Mouse (Mus musculus): ENCODE data around the gene S1pr4.

Gene S1pr4

GRCm38 (mm10) chr10:81493601-81494220, 6.2 kb downstream of the S1pr4 start:
- DNase-seq: no peak

GRCm38 (mm10) chr10:81492606-81493240, 7.2 kb downstream of the S1pr4 start:
- no peak for DNase-seq

- no peak for DNase-seq
Observed at GRCm38 (mm10) chr10:81491018-81491417, 8.9 kb downstream of the S1pr4 start.

GRCm38 (mm10) chr10:81489941-81490340, 10.0 kb downstream of the S1pr4 start:
- DNase-seq: no peak

- no peak for DNase-seq
Observed at GRCm38 (mm10) chr10:81488081-81488480, 11.9 kb downstream of the S1pr4 start.

- no peak for DNase-seq
Observed at GRCm38 (mm10) chr10:81486496-81486895, 13.4 kb downstream of the S1pr4 start.

GRCm38 (mm10) chr10:81485479-81486018, 14.4 kb downstream of the S1pr4 start:
- no peak for DNase-seq

- DNase-seq: no peak
Observed at GRCm38 (mm10) chr10:81485060-81485449, 14.9 kb downstream of the S1pr4 start.

- DNase-seq: no peak
Observed at GRCm38 (mm10) chr10:81484441-81485059, 15.4 kb downstream of the S1pr4 start.

- DNase-seq: no peak
Observed at GRCm38 (mm10) chr10:81483983-81484382, 15.9 kb downstream of the S1pr4 start.

- no peak for DNase-seq
Observed at GRCm38 (mm10) chr10:81482533-81482889, 17.4 kb downstream of the S1pr4 start, which contains the start of gene Celf5. Gene Celf5, minus strand, starts transcription at chr10:81482709.

- no peak for DNase-seq
Observed at GRCm38 (mm10) chr10:81481605-81482532, 18.1 kb downstream of the S1pr4 start.

- DNase-seq: no peak
Observed at GRCm38 (mm10) chr10:81474461-81474860, 25.5 kb downstream of the S1pr4 start.

- DNase-seq: no peak
Observed at GRCm38 (mm10) chr10:81473003-81473451, 26.9 kb downstream of the S1pr4 start.

GRCm38 (mm10) chr10:81472403-81473002, 27.4 kb downstream of the S1pr4 start:
- DNase-seq: no peak

GRCm38 (mm10) chr10:81470454-81470853, 29.5 kb downstream of the S1pr4 start:
- DNase-seq: no peak

- DNase-seq: no peak
Observed at GRCm38 (mm10) chr10:81469253-81469652, 30.7 kb downstream of the S1pr4 start.

GRCm38 (mm10) chr10:81467670-81468235, 32.2 kb downstream of the S1pr4 start:
- no peak for DNase-seq

- DNase-seq: no peak
Observed at GRCm38 (mm10) chr10:81466881-81467280, 33.1 kb downstream of the S1pr4 start.

- DNase-seq: no peak
Observed at GRCm38 (mm10) chr10:81466066-81466465, 33.9 kb downstream of the S1pr4 start.

- no peak for DNase-seq
Observed at GRCm38 (mm10) chr10:81465265-81465645, 34.7 kb downstream of the S1pr4 start.
